ENCODE assay signal across 7 mouse cellular contexts in the genomic region with DNA sequence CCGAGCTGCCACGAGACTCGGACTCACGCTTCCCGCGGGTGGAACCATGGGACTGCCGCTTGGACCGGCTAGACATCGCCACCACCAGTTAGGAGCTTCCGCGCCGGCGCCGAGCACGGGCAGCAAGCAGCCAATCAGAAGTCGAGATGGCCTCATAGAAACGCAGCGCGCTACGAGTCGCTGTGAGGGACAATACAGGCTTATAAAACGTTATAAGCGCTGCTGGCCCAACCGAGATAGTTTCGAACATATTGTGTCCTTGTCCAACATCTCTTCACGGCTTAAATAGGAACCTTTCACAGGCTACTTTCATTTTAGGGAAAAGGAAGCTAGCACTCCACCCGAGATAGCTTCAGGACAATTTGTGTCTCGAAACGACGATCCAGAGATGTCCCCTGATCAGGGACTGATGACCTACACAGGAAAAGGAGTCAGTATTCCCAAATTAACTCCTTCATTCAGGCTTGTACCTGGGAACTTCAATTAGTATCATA. TPM values are rescaled to one million over a fixed set of nuclear protein-coding genes. Genes with fewer than 3 reads are reported as not detected.
DNase-seq lines count a peak whose midpoint lies in the region; ATAC-seq lines count a peak whose summit lies in the region.

Gene Usp39 (minus strand): TSS at position 111 of the 494 bp plus-strand sequence.

- no peaks in the 10 kb centered on the region for H3K9me3 ChIP-seq in embryonic facial prominence, embryonic 11.5 days (replicated peaks; ENCODE audit: control insufficient read depth, low read length)
- H3K9me3 ChIP-seq in limb, embryonic 10.5 days (replicated peaks): no peaks in the 10 kb centered on the region
- H3K9me3 ChIP-seq in midbrain, embryonic 13.5 days: no peaks in the 10 kb centered on the region

- peak within 1 kb of the TSS; percentile 80 for H3K4me3 ChIP-seq in embryonic facial prominence, embryonic 11.5 days (ENCODE audit: low read depth, low read length)
- peak within 1 kb of the TSS; percentile 98 for H3K4me3 ChIP-seq in limb, embryonic 10.5 days
- H3K4me3 ChIP-seq in midbrain, embryonic 13.5 days (replicated peaks): peak within 1 kb of the TSS; percentile 94

- peak; percentile 56; the same call in 1 of the 2 replicates for ATAC-seq in embryonic facial prominence, embryonic 11.5 days (replicated peaks; ENCODE audit: insufficient number of reproducible peaks, low FRiP score, low TSS enrichment, low read depth)
- peak; percentile 78 for ATAC-seq in granulocyte monocyte progenitor cell, adult 5-6 weeks (replicated peaks; ENCODE audit: poor library complexity, severe bottlenecking)
- peak; percentile 84 for ATAC-seq in midbrain, embryonic 13.5 days

- no peaks in the 10 kb centered on the region for H3K36me3 ChIP-seq in embryonic facial prominence, embryonic 11.5 days (replicated peaks; ENCODE audit: control insufficient read depth, insufficient read depth, low read depth, low read length)
- H3K36me3 ChIP-seq in limb, embryonic 10.5 days: peaks cover 40% of the 10 kb centered on the region
- peaks cover 22% of the 10 kb centered on the region for H3K36me3 ChIP-seq in midbrain, embryonic 13.5 days

- H3K9ac ChIP-seq in embryonic facial prominence, embryonic 11.5 days (replicated peaks; ENCODE audit: low read length): peak within 1 kb of the TSS; percentile 80
- H3K9ac ChIP-seq in midbrain, embryonic 13.5 days (replicated peaks): peak within 1 kb of the TSS; percentile 94

- under 1% methylated on average over 30 of the region's 30 CpGs for WGBS in embryonic facial prominence, embryonic 11.5 days
- under 1% methylated on average over 30 of the region's 30 CpGs for WGBS in limb, embryonic 10.5 days
- under 1% methylated on average over 30 of the region's 30 CpGs for WGBS in midbrain, embryonic 13.5 days

- H3K27ac ChIP-seq in embryonic facial prominence, embryonic 11.5 days (replicated peaks; ENCODE audit: low read depth, low read length): 0 out of 2 replicates have a peak within 1 kb of the TSS, but pooled peaks have one; percentile 32
- H3K27ac ChIP-seq in limb, embryonic 10.5 days: peak within 1 kb of the TSS; percentile 94
- peak within 1 kb of the TSS; percentile 74 for H3K27ac ChIP-seq in midbrain, embryonic 13.5 days

- H3K27me3 ChIP-seq in embryonic facial prominence, embryonic 11.5 days (ENCODE audit: control insufficient read depth, insufficient read depth, low read length): no peaks in the 10 kb centered on the region
- no peaks in the 10 kb centered on the region for H3K27me3 ChIP-seq in limb, embryonic 10.5 days (ENCODE audit: low read depth, poor library complexity, severe bottlenecking)
- no peaks in the 10 kb centered on the region for H3K27me3 ChIP-seq in midbrain, embryonic 13.5 days

- H3K4me2 ChIP-seq in embryonic facial prominence, embryonic 11.5 days (ENCODE audit: low read depth, low read length): peak within 1 kb of the TSS; percentile 72
- H3K4me2 ChIP-seq in midbrain, embryonic 13.5 days (replicated peaks): peak within 1 kb of the TSS; percentile 97

- peak; percentile 96 for DNase-seq in adrenal gland, postnatal 14 days
- DNase-seq in embryonic facial prominence, embryonic 11.5 days (ENCODE audit: low spot score): peak; percentile 97
- DNase-seq in kidney, adult 11 months: peak; percentile 93
- peak; percentile 93 for DNase-seq in limb, embryonic 10.5 days (ENCODE audit: low spot score)
- peak; percentile 86 for DNase-seq in spleen, adult 12 weeks (ENCODE audit: low spot score)

- H3K4me1 ChIP-seq in embryonic facial prominence, embryonic 11.5 days (ENCODE audit: control insufficient read depth, insufficient read depth, low read length): peaks cover 6% of the 10 kb centered on the region; the same call in 1 of the 2 replicates
- peaks cover 57% of the 10 kb centered on the region for H3K4me1 ChIP-seq in limb, embryonic 10.5 days
- peaks cover 45% of the 10 kb centered on the region for H3K4me1 ChIP-seq in midbrain, embryonic 13.5 days (replicated peaks)

RNA-seq across cellular contexts. Expression of gene Usp39, which starts in this region (rescaled TPM):
- 29.1 and 32.7 TPM in 2 replicates for total RNA-seq in adrenal gland, postnatal 14 days (2021)
- 107 and 111 TPM in 2 replicates for polyA plus RNA-seq in embryonic facial prominence, embryonic 11.5 days (2014; fragmentation: Nextera tagmentation; extraction: Ambion mirVana)
- total RNA-seq in granulocyte monocyte progenitor cell, adult 5-6 weeks (2014; fragmentation: Nextera tagmentation): 37.8 and 71.8 TPM in 2 replicates
- total RNA-seq in granulocyte monocyte progenitor cell, adult 5-6 weeks (2017): 104 and 123 TPM in 2 replicates
- polyA plus RNA-seq in limb, embryonic 10.5 days (2016; fragmentation: Nextera tagmentation; extraction: Ambion mirVana): 78.1 and 88.8 TPM in 2 replicates
- 51.5 and 53.4 TPM in 2 replicates for polyA plus RNA-seq in midbrain, embryonic 13.5 days (2015; fragmentation: Nextera tagmentation; extraction: Ambion mirVana)

Comparison
In these comparisons a context has a peak if more than half of its experiments do, and no peak if none do; other contexts are left out.
1. Peak in every context shown above with its lines: DNase-seq, ATAC-seq, H3K4me3 ChIP-seq and H3K27ac ChIP-seq.
2. H3K27ac ChIP-seq: peak in every context shown above with its lines; median percentile 94 in limb, embryonic 10.5 days; 74 in midbrain, embryonic 13.5 days; 32 in embryonic facial prominence, embryonic 11.5 days.